Mouse (Mus musculus) hindbrain, embryonic 15.5 days (tissue): Measurements from ENCODE around the gene Mpeg1. TPM values are rescaled to one million over a fixed set of nuclear protein-coding genes. Genes with fewer than 3 reads are reported as not detected.

ENCODE experiments used
- ATAC-seq: fragments of 200-750 bp; cut with Nextera tagmentation; 2 replicates; pipeline ENCODE4 v1.8.0; 2017; ENCODE audit warnings: low read depth, moderate number of reproducible peaks, moderate TSS enrichment; ENCODE audit not compliant: low FRiP score
- H3K27ac ChIP-seq: fragments of 300-500 bp; sonication (generic); replicated peaks from 2 replicates; pipeline ENCODE4 v1.5.1; 2015; ENCODE audit warnings: mild to moderate bottlenecking, inconsistent platforms
- H3K27me3 ChIP-seq: fragments of 300-500 bp; sonication (generic); 2 replicates; pipeline ENCODE4 v1.6.1; 2015; ENCODE audit warnings: control low read depth, inconsistent platforms
- H3K36me3 ChIP-seq: fragments of 300-500 bp; sonication (generic); 2 replicates; pipeline ENCODE4 v1.6.1; 2015; ENCODE audit warnings: control low read depth, inconsistent platforms
- H3K4me1 ChIP-seq: fragments of 300-500 bp; sonication (generic); replicated peaks from 2 replicates; pipeline ENCODE4 v1.6.1; 2015; ENCODE audit warnings: control low read depth, inconsistent platforms
- H3K4me2 ChIP-seq: fragments of 300-500 bp; sonication (generic); 2 replicates; pipeline ENCODE4 v1.6.1; 2015; ENCODE audit warnings: moderate library complexity, mild to moderate bottlenecking, inconsistent platforms
- H3K4me3 ChIP-seq: fragments of 300-500 bp; sonication (generic); 2 replicates; pipeline ENCODE4 v1.5.1; 2015; ENCODE audit warnings: mild to moderate bottlenecking, inconsistent platforms
- H3K9ac ChIP-seq: fragments of 300-500 bp; sonication (generic); 2 replicates; pipeline ENCODE4 v1.6.1; 2015; ENCODE audit warnings: inconsistent platforms
- H3K9me3 ChIP-seq: fragments of 300-500 bp; sonication (generic); 2 replicates; pipeline ENCODE4 v1.6.1; 2016; ENCODE audit warnings: control low read depth, inconsistent platforms
- WGBS: fragments of 180-500 bp; shearing (Covaris S2); methylation state at CpG from one replicate; pipeline ENCODE4 v1.1.7; 2015; 5-methylcytosine and 5-hydroxymethylcytosine counted together
- polyA plus RNA-seq: library from polyadenylated mRNA; unstranded; fragments of >200 nt; fragmentation: Nextera tagmentation; extraction: Ambion mirVana; gene quantifications from 2 replicates; pipeline ENCODE4 v1.2.1, GENCODE M21; 2015

Mpeg1 gene
- polyA plus RNA-seq, 1 experiment from 2014 or later: 0.61 TPM

GRCm38 (mm10) chr19:12471866-12472265, 11.3 kb downstream of the Mpeg1 start:
- Histone ChIP-seq H3K36me3 (peaks cover 52% of the 10 kb centered on the region), H3K9ac (no peak overlapping the region), H3K4me1 (peaks cover 11% of the 10 kb centered on the region), H3K27me3 (no peaks in the 10 kb centered on the region), H3K9me3 (no peaks in the 10 kb centered on the region), H3K4me3 (no peak overlapping the region), H3K27ac (no peak overlapping the region), H3K4me2 (no peak overlapping the region)
- WGBS: 60% methylated on average over 3 of the region's 3 CpGs
- ATAC-seq: no peak

GRCm38 (mm10) chr19:12472381-12472976, 11.9 kb downstream of the Mpeg1 start:
- no peak overlapping the region for H3K4me2 ChIP-seq
- H3K9me3 ChIP-seq: no peaks in the 10 kb centered on the region
- ATAC-seq: no peak
- no peak overlapping the region for H3K27ac ChIP-seq
- H3K27me3 ChIP-seq: no peaks in the 10 kb centered on the region
- H3K36me3 ChIP-seq: peaks cover 58% of the 10 kb centered on the region
- 88% methylated on average over 5 of the region's 5 CpGs for WGBS
- peaks cover 11% of the 10 kb centered on the region for H3K4me1 ChIP-seq
- H3K4me3 ChIP-seq: no peak overlapping the region
- H3K9ac ChIP-seq: no peak overlapping the region

- Histone ChIP-seq H3K9me3 (no peaks in the 10 kb centered on the region), H3K27me3 (no peaks in the 10 kb centered on the region), H3K9ac (no peak overlapping the region), H3K36me3 (peaks cover 61% of the 10 kb centered on the region), H3K27ac (no peak overlapping the region), H3K4me3 (no peak overlapping the region), H3K4me2 (no peak overlapping the region), H3K4me1 (peaks cover 11% of the 10 kb centered on the region)
- 82% methylated on average over 4 of the region's 4 CpGs for WGBS
- no peak for ATAC-seq
Observed at GRCm38 (mm10) chr19:12473201-12473641, 12.6 kb downstream of the Mpeg1 start.

- H3K36me3 ChIP-seq: peaks cover 59% of the 10 kb centered on the region
- WGBS: 92% methylated on average over 4 of the region's 4 CpGs
- H3K4me1 ChIP-seq: peaks cover 11% of the 10 kb centered on the region
- no peak overlapping the region for H3K9ac ChIP-seq
- H3K9me3 ChIP-seq: no peaks in the 10 kb centered on the region
- H3K4me3 ChIP-seq: no peak overlapping the region
- H3K27me3 ChIP-seq: no peaks in the 10 kb centered on the region
- ATAC-seq: no peak
- H3K4me2 ChIP-seq: no peak overlapping the region
- no peak overlapping the region for H3K27ac ChIP-seq
Observed at GRCm38 (mm10) chr19:12473951-12474350, 13.4 kb downstream of the Mpeg1 start.

GRCm38 (mm10) chr19:12475380-12476250, 15.0 kb downstream of the Mpeg1 start:
- H3K4me2 ChIP-seq: no peak overlapping the region
- ATAC-seq: peak; percentile 96
- 53% methylated on average over 15 of the region's 15 CpGs for WGBS
- H3K4me1 ChIP-seq: peaks cover 11% of the 10 kb centered on the region
- peak overlapping the region; percentile 63 for H3K27ac ChIP-seq
- no peaks in the 10 kb centered on the region for H3K27me3 ChIP-seq
- H3K36me3 ChIP-seq: peaks cover 63% of the 10 kb centered on the region
- no peaks in the 10 kb centered on the region for H3K9me3 ChIP-seq
- H3K4me3 ChIP-seq: no peak overlapping the region
- no peak overlapping the region for H3K9ac ChIP-seq

- Histone ChIP-seq H3K9ac (no peak overlapping the region), H3K9me3 (no peaks in the 10 kb centered on the region), H3K27ac (no peak overlapping the region), H3K4me3 (no peak overlapping the region), H3K27me3 (no peaks in the 10 kb centered on the region), H3K4me2 (no peak overlapping the region), H3K36me3 (peaks cover 69% of the 10 kb centered on the region), H3K4me1 (peaks cover 11% of the 10 kb centered on the region)
- WGBS: 61% methylated on average over 5 of the region's 5 CpGs
- no peak for ATAC-seq
Observed at GRCm38 (mm10) chr19:12476721-12477270, 16.2 kb downstream of the Mpeg1 start.

- H3K4me1 ChIP-seq: peaks cover 11% of the 10 kb centered on the region
- no peak overlapping the region for H3K9ac ChIP-seq
- no peak for ATAC-seq
- H3K4me2 ChIP-seq: no peak overlapping the region
- no peaks in the 10 kb centered on the region for H3K27me3 ChIP-seq
- H3K27ac ChIP-seq: no peak overlapping the region
- peaks cover 72% of the 10 kb centered on the region for H3K36me3 ChIP-seq
- H3K4me3 ChIP-seq: no peak overlapping the region
- no peaks in the 10 kb centered on the region for H3K9me3 ChIP-seq
- 86% methylated on average over 6 of the region's 6 CpGs for WGBS
Observed at GRCm38 (mm10) chr19:12478369-12478768, 17.8 kb downstream of the Mpeg1 start.

- no peak overlapping the region for H3K4me3 ChIP-seq
- H3K4me1 ChIP-seq: peaks cover 25% of the 10 kb centered on the region
- H3K36me3 ChIP-seq: peaks cover 51% of the 10 kb centered on the region
- H3K9me3 ChIP-seq: no peaks in the 10 kb centered on the region
- H3K27me3 ChIP-seq: no peaks in the 10 kb centered on the region
- H3K4me2 ChIP-seq: no peak overlapping the region
- no peak for ATAC-seq
- WGBS: 64% methylated on average over 4 of the region's 4 CpGs
- H3K27ac ChIP-seq: peak overlapping the region; percentile 38; the same call in 1 of the 2 replicates
- H3K9ac ChIP-seq: no peak overlapping the region
Observed at GRCm38 (mm10) chr19:12483782-12484181, 23.2 kb downstream of the Mpeg1 start.

GRCm38 (mm10) chr19:12484210-12484609, 23.6 kb downstream of the Mpeg1 start:
- 62% methylated on average over 4 of the region's 4 CpGs for WGBS
- Histone ChIP-seq H3K9me3 (no peaks in the 10 kb centered on the region), H3K4me2 (no peak overlapping the region), H3K4me1 (peaks cover 29% of the 10 kb centered on the region), H3K27me3 (no peaks in the 10 kb centered on the region), H3K4me3 (no peak overlapping the region), H3K9ac (no peak overlapping the region), H3K36me3 (peaks cover 51% of the 10 kb centered on the region), H3K27ac (peak overlapping the region; percentile 38; the same call in 1 of the 2 replicates)
- no peak for ATAC-seq

- H3K9ac ChIP-seq: no peak overlapping the region
- no peak overlapping the region for H3K4me2 ChIP-seq
- peak overlapping the region; percentile 38; the same call in 1 of the 2 replicates for H3K27ac ChIP-seq
- no peak overlapping the region for H3K4me3 ChIP-seq
- no peaks in the 10 kb centered on the region for H3K27me3 ChIP-seq
- H3K4me1 ChIP-seq: peaks cover 39% of the 10 kb centered on the region
- peaks cover 43% of the 10 kb centered on the region for H3K36me3 ChIP-seq
- 66% methylated on average over 13 of the region's 13 CpGs for WGBS
- no peak for ATAC-seq
- H3K9me3 ChIP-seq: no peaks in the 10 kb centered on the region
Observed at GRCm38 (mm10) chr19:12485223-12485622, 24.6 kb downstream of the Mpeg1 start.

GRCm38 (mm10) chr19:12485631-12486030, 25.1 kb downstream of the Mpeg1 start:
- no peak overlapping the region for H3K4me3 ChIP-seq
- H3K9me3 ChIP-seq: no peaks in the 10 kb centered on the region
- no peak overlapping the region for H3K9ac ChIP-seq
- peaks cover 43% of the 10 kb centered on the region for H3K36me3 ChIP-seq
- no peak for ATAC-seq
- H3K4me2 ChIP-seq: no peak overlapping the region
- no peak overlapping the region; the same call in 1 of the 2 replicates for H3K27ac ChIP-seq
- WGBS: 44% methylated on average over 3 of the region's 3 CpGs
- H3K4me1 ChIP-seq: peaks cover 43% of the 10 kb centered on the region
- no peaks in the 10 kb centered on the region for H3K27me3 ChIP-seq

- WGBS: 62% methylated on average over 6 of the region's 6 CpGs
- H3K9me3 ChIP-seq: no peaks in the 10 kb centered on the region
- no peak for ATAC-seq
- no peak overlapping the region for H3K4me2 ChIP-seq
- H3K9ac ChIP-seq: no peak overlapping the region
- H3K27me3 ChIP-seq: no peaks in the 10 kb centered on the region
- peak overlapping the region; percentile 34; the same call in 1 of the 2 replicates for H3K27ac ChIP-seq
- no peak overlapping the region for H3K4me3 ChIP-seq
- peaks cover 53% of the 10 kb centered on the region for H3K4me1 ChIP-seq
- peaks cover 43% of the 10 kb centered on the region for H3K36me3 ChIP-seq
Observed at GRCm38 (mm10) chr19:12486875-12487274, 26.3 kb downstream of the Mpeg1 start.
